Mouse (Mus musculus): ENCODE measurements around the gene Gpr27.
A peak's percentile ranks its signal among the peaks of the same experiment; 100 is the strongest.

Gpr27 gene

DNA sequence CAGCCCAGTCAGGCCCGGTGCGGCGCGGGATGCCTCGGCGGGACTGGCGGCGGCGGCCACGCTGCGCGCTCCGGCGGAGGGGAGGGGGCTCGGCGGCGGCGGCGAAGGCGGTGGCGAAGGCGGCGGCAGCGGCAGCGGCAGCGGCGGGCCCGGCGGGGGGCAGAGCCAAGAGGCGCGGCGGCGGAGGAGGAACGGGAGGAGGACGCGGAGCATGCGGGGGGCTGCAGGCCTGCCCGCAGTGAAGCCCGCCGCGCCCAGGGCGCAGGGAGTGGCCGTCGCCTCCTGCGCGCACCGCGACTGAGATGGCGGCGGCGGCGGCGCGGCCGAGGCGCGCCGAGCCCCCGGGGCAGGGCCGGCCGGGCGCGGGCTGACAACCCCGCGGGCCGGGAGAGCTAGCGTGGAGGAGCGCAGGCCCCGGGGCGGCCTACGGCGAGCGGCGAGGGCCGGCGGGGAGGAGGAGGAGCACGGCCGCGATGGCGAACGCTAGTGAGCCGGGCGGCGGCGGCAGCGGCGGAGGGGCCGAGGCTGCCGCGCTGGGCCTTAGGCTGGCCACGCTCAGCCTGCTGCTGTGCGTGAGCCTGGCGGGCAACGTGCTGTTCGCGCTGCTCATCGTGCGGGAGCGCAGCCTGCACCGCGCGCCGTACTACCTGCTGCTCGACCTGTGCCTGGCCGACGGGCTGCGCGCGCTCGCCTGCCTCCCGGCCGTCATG lies at the start of gene Gpr27:
Gene Gpr27 (plus strand): TSS at position 474 of the 710 bp plus-strand sequence.
- no peak for DNase-seq (ENCODE audit: low spot score in 2 of 2)

DNA sequence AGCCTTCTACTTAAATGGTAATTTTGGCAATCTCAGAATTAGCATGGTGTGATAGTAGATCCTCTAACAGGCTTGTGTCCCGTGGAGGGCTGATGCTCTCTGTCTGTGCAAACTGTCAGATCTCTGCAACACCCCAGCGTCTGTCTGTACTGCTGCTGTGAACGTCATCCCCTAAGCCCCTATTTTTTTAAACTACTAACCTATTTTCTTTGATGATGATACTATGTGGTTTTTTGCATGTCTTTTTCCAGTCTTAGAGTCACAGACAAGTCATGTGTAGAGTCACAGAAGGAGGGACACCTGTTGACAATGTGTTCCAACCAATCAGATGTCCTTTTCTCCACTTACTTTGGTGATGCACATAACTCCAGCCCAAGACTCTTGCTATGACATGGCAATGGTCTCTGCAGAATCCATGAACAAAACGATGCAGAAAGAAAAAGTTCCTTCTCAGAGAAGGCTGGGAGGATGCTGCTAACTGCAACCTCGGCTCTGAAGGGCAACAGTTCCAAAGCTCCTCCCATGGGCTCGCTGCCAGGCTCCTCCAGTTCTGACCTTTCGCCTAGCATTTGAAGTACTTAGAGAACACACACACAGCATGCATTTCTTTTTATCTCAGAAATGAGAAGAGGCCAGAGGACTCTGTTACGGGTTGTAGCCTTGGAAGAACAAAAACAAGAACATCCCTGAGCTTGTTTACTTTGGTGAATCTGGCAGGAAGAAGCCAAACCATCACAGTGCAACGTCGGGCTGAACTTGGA lies 48.9 kb upstream of the Gpr27 start:
- DNase-seq (ENCODE audit: low spot score in 2 of 2) = no peak

DNA sequence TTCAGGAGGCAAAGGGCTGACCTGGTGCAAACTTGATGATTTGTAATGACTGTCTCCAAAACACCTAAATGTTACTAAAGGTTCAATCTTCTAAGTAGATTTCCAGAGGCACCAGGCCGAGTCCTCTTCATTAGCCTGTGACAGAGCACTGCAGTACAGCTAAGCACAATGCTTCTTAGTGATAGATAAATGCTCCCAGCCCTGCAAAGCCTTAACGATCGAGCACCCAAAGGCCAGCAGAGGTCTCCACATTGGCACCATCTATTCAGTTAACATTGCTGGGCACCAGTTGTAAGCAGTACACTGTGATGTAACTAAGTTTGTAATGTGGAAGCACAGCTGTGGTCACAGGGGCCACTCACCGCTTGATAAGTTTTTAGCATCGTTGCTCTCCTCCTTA lies 48.1 kb upstream of the Gpr27 start:
- no peak for DNase-seq (ENCODE audit: low spot score in 2 of 2)

DNA sequence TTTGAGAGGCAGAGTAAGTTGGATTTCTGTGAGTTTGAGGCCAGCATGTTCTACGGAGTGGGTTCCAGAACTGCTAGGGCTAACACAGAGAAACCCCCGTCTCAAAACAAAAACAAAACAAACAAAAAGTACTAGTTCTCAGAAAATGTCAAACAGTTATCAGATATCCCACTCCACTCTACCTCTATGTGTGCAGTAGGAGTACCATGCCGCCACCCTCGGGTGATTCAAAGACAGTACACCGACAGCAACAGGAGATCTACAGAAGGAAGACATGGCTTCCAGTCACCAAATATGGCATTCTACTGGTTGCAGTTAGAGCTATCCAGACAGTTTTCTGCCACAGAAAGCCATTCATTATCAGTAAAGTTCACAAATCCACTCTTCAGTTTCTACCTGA lies 47.6 kb upstream of the Gpr27 start:
- no peak for DNase-seq (ENCODE audit: low spot score in 2 of 2)

DNA sequence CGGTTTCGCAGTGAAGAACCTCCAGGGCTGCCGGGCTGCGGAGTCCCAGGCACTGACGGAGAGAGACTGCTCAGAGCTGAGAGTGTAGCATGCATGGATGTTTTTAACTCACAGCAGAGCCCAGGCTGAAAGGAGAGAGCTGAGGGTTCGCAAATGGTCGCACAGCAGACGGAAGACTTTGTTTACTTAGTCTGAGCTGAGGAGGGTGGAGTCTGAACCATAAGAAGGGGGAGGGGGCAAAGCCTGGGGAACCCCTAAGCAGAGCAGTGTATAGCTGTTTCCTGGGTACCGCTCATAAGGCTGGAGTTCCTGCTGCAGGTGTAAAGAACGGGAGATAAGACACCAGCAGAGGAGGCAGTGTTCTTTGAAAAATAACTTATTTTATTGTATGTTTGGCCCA lies 46.1 kb upstream of the Gpr27 start:
- no peak for DNase-seq (ENCODE audit: low spot score in 2 of 2)

DNA sequence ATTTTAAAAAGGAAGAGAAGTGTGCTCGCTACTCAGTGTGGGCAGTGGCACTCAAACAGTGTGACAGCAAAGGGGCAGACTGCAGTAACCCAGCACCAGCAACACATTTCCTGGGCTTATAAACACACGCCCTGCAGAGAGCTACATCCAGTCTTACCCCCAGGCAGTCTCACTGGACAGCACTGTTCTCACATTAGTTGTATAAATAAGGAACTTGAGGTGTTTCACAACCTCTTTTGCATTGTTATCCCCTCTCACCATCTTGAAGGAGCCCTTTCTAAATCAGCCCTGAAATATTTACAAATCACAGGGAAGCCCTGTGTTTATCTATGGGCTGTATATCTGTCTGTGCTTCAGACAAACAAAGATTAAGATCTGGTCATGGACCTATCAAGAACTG lies 43.2 kb upstream of the Gpr27 start:
- DNase-seq (ENCODE audit: low spot score in 2 of 2) = no peak

DNA sequence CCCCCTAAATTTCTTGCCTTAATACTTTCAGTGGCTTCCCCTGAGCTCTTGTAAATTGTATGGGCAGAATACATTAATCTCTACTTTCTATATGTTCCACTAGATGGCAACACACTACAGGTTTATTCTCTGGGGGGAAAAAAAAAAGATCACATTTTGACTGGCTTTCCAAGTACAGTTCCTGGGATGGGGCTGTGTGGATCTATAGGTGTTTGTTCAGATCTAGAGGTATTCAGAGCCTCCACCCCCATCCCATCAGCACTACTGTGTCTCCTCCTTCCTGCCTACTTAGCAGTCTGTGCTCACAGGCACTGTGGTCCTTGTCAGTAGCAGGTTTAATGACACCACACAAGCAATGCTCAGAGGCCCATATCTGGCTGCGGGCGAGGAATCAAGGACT lies 40.1 kb upstream of the Gpr27 start:
- DNase-seq (ENCODE audit: low spot score in 2 of 2) = no peak

DNA sequence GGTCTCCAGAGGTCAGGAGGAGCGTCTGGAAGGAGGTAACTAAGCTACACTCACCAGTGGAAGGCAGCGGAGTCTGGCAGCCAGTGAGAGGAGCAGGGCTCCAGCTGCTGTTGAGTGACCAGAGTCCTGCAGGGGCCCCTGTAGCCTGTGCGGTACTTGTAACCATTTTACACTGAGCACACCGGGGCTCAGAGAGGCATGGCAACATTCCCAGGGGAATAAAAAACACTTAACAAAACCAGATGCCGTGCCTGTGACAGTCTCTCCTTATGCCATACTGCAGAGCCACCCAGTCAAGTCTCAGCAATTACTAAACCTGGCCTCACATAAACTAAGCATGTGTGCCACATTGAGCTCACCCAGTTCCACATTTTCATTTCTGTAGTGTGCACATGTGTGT lies 38.1 kb upstream of the Gpr27 start:
- no peak for DNase-seq (ENCODE audit: low spot score in 2 of 2)

DNA sequence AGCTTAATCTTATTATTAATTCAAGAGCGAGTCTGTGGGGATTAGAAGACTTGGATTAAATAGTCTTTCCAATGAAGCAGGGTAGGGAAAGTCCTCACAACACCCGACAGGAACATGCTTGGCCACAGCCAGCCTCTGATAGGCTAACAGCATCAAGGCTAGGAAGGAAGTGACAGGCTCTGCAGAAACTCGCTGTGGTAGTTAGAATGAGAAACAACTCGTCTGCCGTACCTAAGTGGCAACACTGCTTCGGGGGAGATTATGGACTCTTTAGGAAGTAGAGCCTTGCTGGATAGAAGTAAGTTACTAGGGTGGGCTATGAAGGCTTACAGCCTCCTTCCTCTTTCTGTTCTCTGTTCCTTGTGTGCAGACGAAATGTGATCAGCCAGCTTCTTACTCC lies 37.0 kb upstream of the Gpr27 start:
- DNase-seq (ENCODE audit: low spot score in 2 of 2) = peak in 1 of 2 experiments; percentile 19

DNA sequence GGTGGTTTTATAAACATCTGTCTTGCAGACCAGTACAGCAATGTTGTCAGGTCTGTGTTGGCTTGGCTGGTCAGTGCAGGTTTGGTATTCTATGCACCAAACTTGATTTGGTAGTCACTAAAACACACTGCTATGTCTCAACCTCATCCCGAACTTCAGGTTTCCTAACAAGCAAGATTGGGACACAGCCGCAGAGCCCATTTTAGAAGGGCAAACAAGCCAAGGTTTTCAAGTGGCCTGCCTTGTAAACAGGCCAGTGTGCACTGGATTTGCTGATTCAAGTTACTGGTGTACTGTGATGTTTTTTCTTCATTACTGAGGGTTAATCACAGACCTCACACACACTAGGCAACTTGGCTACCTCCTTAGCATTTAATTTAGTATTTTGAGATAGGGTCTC lies 36.4 kb upstream of the Gpr27 start:
- DNase-seq (ENCODE audit: low spot score in 2 of 2) = no peak

DNA sequence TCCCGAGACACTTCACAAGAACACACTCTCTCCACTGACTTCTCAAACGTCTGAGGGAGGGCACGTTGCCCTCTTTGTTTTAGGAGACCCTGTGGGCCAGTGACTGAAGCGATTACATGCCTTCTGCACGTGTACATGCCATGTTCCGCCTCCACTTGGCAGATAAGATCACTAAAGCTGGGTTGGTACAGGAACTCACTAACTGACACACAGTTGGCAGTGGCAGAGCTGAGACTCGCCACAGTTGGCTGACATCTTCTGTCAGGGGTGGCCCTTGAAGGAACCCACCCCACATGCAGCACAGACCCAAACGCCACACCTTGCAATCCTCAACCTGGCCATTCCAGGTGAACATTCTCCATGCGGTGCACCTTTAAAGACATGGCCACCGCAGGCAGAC lies 33.9 kb upstream of the Gpr27 start:
- DNase-seq (ENCODE audit: low spot score in 2 of 2) = no peak

DNA sequence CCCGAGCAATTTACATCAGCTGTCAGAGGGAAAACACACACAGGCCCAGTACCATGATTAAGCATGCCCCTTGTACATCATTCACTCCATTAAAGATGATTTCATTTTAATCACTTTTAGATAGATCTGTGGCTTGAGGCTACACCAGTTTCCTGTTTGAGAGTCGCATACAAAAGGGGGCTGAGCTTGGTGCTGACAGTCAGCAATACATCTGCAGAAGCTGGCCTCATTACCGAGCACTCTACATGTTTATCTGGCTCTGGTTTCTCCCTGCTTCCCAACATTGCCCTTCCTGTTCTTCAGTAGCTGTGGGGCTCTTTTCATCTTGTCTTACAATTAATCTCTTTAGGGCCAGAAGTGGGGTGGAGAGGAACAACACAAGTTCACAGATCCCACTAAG lies 32.0 kb upstream of the Gpr27 start:
- DNase-seq (ENCODE audit: low spot score in 2 of 2) = no peak

DNA sequence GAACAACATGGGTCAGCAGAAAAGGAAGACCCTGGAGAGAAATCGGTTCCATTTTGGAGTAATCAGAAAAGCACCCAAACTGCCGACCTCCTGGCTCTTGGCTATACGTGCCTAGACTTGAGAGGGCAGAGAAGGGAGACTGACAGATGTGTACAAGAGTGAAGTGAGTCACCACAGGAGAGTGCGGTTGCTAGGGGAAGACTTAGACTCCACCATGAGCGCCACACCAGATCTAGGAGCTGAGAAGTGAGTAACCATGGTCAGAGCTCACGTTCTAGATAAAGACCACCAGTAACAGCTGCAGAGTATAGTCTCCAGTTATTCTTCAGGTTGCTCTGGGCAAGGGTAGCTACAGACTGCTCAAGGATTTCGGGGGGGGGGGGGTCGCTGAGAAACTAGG lies 29.2 kb upstream of the Gpr27 start:
- DNase-seq (ENCODE audit: low spot score in 2 of 2) = no peak

DNA sequence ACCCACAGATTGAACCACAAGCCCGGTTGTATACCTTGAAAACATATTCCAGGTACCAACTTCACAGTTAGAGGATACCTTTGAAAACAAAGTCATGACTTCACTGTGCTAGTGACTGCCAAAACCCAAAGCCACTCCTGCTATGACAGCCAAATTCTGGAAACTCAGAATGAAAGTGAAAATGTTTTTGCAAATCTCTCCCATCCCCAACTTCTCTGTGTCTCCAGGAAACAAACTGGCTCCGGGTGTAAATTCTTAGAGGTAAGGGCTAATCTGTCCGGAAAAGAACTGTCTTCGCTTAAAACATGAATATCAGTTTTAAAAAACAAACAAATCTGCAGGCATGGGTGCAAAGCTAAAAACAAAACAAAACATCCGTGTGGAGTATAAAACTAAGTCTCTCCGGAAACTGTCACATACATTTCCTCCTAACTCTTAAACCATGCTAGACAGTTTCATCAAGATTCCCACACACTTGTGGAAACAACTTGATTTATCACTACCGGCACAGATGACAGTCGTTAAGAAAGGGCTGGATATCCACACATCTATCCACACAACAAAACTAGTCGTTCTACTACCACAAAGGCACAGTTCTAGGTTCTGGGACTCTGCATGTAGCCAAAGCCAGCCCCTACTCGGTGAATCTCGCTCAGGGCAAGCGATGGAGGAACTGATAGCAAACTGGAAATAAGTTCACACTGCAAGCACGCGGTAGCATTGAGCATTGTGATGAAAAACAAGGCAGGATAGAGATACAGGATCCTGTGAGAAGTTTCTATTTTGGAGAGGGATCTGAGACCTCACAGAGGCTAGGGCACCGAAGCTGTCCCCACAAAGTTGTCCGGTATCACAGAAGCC lies 26.8 kb upstream of the Gpr27 start:
- DNase-seq (ENCODE audit: low spot score in 2 of 2) = peak in 1 of 2 experiments; percentile 5

DNA sequence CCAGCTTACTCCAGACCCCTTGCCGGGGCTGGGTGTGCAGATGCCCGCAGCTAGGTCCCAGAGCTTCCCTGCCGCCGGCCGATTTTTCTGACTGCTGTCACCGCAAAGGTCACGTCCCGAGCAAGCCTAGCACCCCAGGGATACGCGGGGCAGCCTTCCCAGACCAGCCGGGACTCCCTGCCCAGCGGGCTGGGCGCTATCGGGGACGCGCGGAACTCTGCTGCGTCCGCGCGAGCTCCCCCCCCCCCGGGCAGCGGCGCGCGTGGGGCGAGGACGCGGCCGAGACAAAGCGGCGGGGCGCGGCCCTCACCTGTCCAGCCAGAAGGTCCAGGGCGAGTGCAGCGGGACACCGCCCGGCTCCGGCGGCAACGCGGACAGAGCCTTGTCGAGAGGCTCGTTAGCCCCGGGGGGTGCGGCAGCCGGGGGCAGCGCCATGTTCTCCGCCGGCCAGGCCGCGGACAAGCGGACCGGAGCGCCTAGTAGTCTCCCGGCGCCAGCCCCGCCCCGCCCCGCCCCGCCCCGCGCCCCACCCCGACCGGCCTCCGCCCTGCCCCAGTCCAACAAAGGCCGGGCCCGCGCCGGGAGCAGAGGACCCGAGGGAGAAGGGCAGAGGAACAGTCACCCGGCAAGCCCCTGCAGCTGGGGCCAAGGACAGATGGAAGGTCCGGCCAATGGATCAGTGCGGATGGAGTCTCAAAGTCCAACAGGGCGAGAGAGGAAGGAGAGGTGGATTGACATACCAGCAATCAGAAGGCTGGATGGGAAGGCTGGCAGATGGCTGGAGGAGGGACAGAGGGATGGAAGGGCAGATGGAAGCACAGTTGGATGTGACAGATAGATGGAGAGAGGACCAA lies 25.9 kb upstream of the Gpr27 start, which contains the start of the genes Eif4e3 and Gm20696:
Gene Eif4e3 (minus strand): TSS at position 454 of the 854 bp plus-strand sequence.
Gene Gm20696 (minus strand): TSS at position 480 of the 854 bp plus-strand sequence.
- DNase-seq (ENCODE audit: low spot score in 2 of 2) = peak; percentile 13 to 15

DNA sequence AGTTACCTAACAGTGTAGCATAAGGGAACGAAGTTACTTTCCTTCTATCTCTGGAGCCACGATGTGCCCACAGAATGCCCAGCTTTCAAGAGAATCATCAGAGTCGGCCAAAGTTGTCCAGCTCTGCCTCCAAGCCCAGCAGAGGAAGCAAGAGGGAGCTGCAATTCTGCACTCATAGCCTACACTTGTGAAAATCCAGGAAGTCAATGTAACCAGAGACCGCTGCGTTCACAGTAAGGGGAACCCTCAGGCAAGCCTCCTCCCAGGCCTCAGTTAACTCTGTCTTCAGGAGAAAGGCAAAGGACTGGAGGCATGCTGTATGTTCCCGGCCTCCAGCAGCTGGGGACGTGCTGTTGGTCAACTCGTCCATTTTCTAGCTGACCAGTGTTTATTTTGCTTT lies 25.2 kb upstream of the Gpr27 start:
- DNase-seq (ENCODE audit: low spot score in 2 of 2) = no peak

DNA sequence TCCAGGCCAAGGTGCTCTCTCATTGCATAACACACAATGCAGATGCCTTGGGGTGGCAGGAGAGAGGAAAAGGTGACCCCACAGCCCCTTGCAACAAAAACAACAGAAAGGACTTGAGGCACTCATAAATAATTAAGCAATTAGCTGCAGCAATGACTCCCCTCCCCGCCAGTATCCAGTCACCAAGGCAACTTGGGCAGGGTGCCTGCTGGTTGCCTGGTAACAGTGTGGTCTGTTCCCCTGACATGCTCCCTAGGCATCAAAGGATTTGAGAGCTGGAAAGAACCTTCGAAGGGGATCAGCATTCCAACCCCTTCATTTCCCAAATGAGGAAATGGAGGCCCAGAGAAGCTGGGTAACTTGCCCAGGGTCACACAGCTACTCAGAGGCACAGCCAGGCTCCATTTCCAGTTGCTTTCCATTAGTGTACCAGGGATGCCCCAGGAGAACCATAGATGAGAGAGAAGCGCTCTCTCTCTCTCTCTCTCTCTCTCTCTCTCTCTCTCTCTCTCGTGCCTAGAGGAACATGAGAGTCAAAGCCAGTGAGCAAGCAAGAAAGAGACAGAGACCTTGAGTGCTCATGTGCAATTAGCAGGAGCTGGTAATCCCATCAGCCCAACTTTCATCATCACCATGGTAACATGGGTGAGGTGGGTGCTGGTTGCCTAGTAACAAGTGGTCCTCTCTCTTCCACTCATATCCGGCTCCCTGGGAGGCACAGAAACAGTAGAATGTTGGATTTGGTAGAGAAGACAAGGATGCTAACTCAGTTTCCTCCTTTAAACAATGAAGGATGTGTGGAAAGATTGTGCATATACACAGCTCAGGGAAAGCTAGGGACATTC lies 22.8 kb upstream of the Gpr27 start:
- DNase-seq (ENCODE audit: low spot score in 2 of 2) = no peak

DNA sequence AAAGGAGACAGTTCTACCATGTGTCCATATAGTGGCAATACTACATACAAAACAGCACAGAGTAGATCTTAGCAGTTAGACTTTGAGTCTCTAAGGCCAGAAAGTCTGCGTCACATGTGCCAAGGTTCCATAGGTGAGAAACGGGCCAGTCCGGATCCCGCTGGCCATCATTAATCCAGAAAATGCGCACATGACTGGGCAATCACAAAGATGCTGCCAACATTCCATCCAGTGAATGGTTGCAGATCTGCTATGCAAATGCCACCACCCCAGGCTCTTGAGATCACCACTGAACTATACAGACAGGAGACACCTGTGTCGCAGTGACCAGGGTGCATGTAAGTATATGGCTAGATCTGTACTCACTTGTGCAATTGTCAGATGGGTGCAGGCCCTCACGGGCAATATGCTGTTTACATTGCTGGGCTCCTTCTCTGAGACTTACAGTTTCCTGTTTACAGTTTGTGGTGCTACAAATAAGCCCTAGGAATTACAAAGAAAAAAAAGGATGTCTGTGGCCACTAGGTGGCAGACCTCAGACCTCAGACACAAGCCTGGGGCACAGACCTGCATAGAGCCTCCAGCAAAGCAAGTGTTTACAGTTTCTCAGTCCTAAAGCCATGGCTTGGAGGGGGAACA lies 21.9 kb upstream of the Gpr27 start:
- DNase-seq (ENCODE audit: low spot score in 2 of 2) = peak; percentile 47 to 57

DNA sequence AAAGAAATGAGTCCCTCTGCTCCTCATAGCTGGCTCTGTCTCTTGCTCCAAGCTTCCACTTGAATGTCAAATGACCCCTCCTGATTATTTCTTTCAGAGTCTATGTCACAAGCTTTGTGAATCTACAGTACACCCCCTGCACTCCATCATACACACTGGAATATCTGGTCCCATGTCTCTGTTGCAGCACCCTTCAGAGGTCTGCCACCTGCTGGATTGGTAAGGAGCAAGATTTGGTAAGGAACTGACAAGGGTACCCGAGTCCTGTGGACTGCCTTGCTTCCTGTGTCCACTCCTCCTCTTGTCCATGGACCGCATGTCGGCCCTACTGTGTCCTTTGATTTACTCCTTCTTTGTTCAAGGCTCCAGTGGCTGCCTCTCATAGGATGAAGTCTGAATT lies 20.7 kb upstream of the Gpr27 start:
- no peak for DNase-seq (ENCODE audit: low spot score in 2 of 2)

DNA sequence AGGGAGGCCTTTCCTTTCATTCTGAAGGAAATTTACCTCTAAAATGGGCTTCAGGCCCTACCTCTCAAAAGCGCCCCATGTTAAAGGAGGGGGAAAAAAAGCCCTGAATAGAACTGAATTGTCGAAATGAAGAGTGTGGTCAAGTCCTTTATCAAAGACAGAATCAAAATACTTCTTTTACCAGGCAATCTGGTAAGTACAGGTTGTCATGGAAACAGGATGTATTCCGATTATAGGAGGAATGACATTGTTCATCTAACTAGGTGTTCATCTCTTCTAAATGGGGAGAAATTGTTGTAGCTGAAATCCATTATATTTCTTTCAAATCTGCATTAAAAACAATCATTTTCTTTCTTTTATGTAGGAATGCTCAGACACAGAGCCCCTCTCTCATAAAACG lies 18.0 kb upstream of the Gpr27 start:
- no peak for DNase-seq (ENCODE audit: low spot score in 2 of 2)
